Mouse (Mus musculus) megakaryocyte, embryonic 14.5 days (primary cell): ENCODE results near the gene Slc7a9. TPM values are rescaled to one million over a fixed set of nuclear protein-coding genes. Genes with fewer than 3 reads are reported as not detected.

Experiments used
- H3K27me3 ChIP-seq: replicated peaks from 2 replicates; pipeline ENCODE3; 2012; ENCODE audit warnings: inconsistent platforms
- H3K36me3 ChIP-seq: replicated peaks from 2 replicates; pipeline ENCODE3; 2012; ENCODE audit warnings: low read length, inconsistent platforms, mixed read lengths
- H3K4me1 ChIP-seq: 2 replicates; pipeline ENCODE4 v1.6.1; 2012; ENCODE audit warnings: inconsistent platforms
- H3K4me3 ChIP-seq: replicated peaks from 2 replicates; pipeline ENCODE3; 2012; ENCODE audit warnings: moderate library complexity, mild to moderate bottlenecking, inconsistent platforms
- H3K9me3 ChIP-seq: 2 replicates; pipeline ENCODE4 v1.6.1; 2012; ENCODE audit warnings: inconsistent platforms
- FLI1 ChIP-seq: IDR thresholded peaks from 2 replicates; pipeline ENCODE4 v1.6.1; 2012; ENCODE audit warnings: low read length, inconsistent platforms, mixed read lengths
- GATA1 ChIP-seq: IDR thresholded peaks from 3 replicates; pipeline ENCODE4 v1.6.1; 2012; ENCODE audit warnings: mixed read lengths, low read length, inconsistent platforms, borderline replicate concordance
- polyA plus RNA-seq: library from polyadenylated mRNA; stranded (reverse); fragments of >175 nt; gene quantifications from 2 replicates; pipeline ENCODE4 v1.2.3, GENCODE M21; 2012; ENCODE audit warnings: low replicate concordance; ENCODE audit not compliant: insufficient read depth

The Slc7a9 gene
- polyA plus RNA-seq, 1 experiment, result not detected

- Histone ChIP-seq H3K36me3 (no peaks in the 10 kb centered on the region), H3K27me3 (peaks cover 16% of the 10 kb centered on the region), H3K4me3 (no peak overlapping the region), H3K9me3 (no peaks in the 10 kb centered on the region), H3K4me1 (no peaks in the 10 kb centered on the region)
- TF ChIP-seq FLI1, result no peak
- TF ChIP-seq GATA1, result no peak
Observed at GRCm38 (mm10) chr7:35497516-35497915, 48.9 kb downstream of the Slc7a9 start.

- no peaks in the 10 kb centered on the region for H3K36me3 ChIP-seq
- TF ChIP-seq GATA1, result no peak
- TF ChIP-seq FLI1, result no peak
- H3K4me1 ChIP-seq, result no peaks in the 10 kb centered on the region
- H3K4me3 ChIP-seq, result no peak overlapping the region
- H3K27me3 ChIP-seq, result peaks cover 21% of the 10 kb centered on the region
- no peaks in the 10 kb centered on the region for H3K9me3 ChIP-seq
Observed at GRCm38 (mm10) chr7:35501995-35502394, 53.4 kb downstream of the Slc7a9 start.

Other genes with a start within 250 kb of the Slc7a9 start
- not detected in 2 replicates for gene Lrp3, start 233.3 kb upstream of the Slc7a9 start, polyA plus RNA-seq
- gene Gpatch1, start 130.4 kb upstream of the Slc7a9 start, polyA plus RNA-seq, result 4.0 and 8.6 TPM in 2 replicates
- gene Rhpn2, start 114.6 kb upstream of the Slc7a9 start, polyA plus RNA-seq, result not detected in 2 replicates
- gene Faap24, start 52.0 kb upstream of the Slc7a9 start, polyA plus RNA-seq, result 1.5 and 11.0 TPM in 2 replicates
- 3.8 and 7.6 TPM in 2 replicates for gene Cep89, start 51.8 kb upstream of the Slc7a9 start, polyA plus RNA-seq
- 0.12 TPM in 1 of 2 replicates, not detected in the other for gene Tdrd12, start 88.9 kb downstream of the Slc7a9 start, polyA plus RNA-seq
- gene Nudt19, start 107.5 kb downstream of the Slc7a9 start, polyA plus RNA-seq, result 5.3 and 9.6 TPM in 2 replicates
- gene Rgs9bp, start 136.8 kb downstream of the Slc7a9 start, polyA plus RNA-seq, result 0.03 TPM in 1 of 2 replicates, not detected in the other
- gene Ankrd27, start 137.4 kb downstream of the Slc7a9 start, polyA plus RNA-seq, result 8.0 and 33.7 TPM in 2 replicates
- 29.5 and 220 TPM in 2 replicates for gene Pdcd5, start 198.7 kb downstream of the Slc7a9 start, polyA plus RNA-seq